Mouse (Mus musculus) common myeloid progenitor, adult 5-6 weeks (primary cell): ENCODE results near the gene Ttc24. TPM values are rescaled to one million over a fixed set of nuclear protein-coding genes. Genes with fewer than 3 reads are reported as not detected.

ENCODE experiments used
- ATAC-seq: replicated peaks from 2 replicates; pipeline ENCODE4 v1.8.0; 2016; ENCODE audit warnings: low read depth, mild to moderate bottlenecking, moderate TSS enrichment, inconsistent platforms; ENCODE audit not compliant: poor library complexity, severe bottlenecking
- total RNA-seq: library from RNA; stranded (forward); fragments of 200-1000, 187-1606 nt; gene quantifications from 2 replicates; pipeline ENCODE4 v1.2.3, GENCODE M21; 2017

Gene Ttc24
- total RNA-seq, 1 experiment from 2014 or later, result not detected

GRCm38 (mm10) chr3:88082224-88082618, 4.1 kb upstream of the Ttc24 start:
- no peak for ATAC-seq

- peak; percentile 98 for ATAC-seq
Measured at GRCm38 (mm10) chr3:88081345-88082223, 3.5 kb upstream of the Ttc24 start, which contains the start of gene Iqgap3. Gene Iqgap3 (plus strand): TSS chr3:88081971.

GRCm38 (mm10) chr3:88077441-88077840, 663 bp downstream of the Ttc24 start:
- ATAC-seq, result no peak

GRCm38 (mm10) chr3:88074766-88075165, 3.3 kb downstream of the Ttc24 start:
- ATAC-seq, result no peak

- no peak for ATAC-seq
Measured at GRCm38 (mm10) chr3:88074351-88074750, 3.8 kb downstream of the Ttc24 start.

GRCm38 (mm10) chr3:88073631-88074030, 4.5 kb downstream of the Ttc24 start:
- ATAC-seq, result no peak

GRCm38 (mm10) chr3:88071783-88072182, 6.3 kb downstream of the Ttc24 start:
- peak; percentile 91 for ATAC-seq

GRCm38 (mm10) chr3:88068386-88068785, 9.7 kb downstream of the Ttc24 start:
- no peak for ATAC-seq

- ATAC-seq, result peak; percentile 90
Measured at GRCm38 (mm10) chr3:88057902-88058696, 20.0 kb downstream of the Ttc24 start, which contains the start of gene Naxe. Gene Naxe (minus strand): TSS chr3:88058495.

- ATAC-seq, result no peak
Measured at GRCm38 (mm10) chr3:88057030-88057429, 21.1 kb downstream of the Ttc24 start.

GRCm38 (mm10) chr3:88049532-88049931, 28.6 kb downstream of the Ttc24 start:
- ATAC-seq, result no peak

GRCm38 (mm10) chr3:88042661-88043421, 35.3 kb downstream of the Ttc24 start, which contains the start of gene Gpatch4:
Gene Gpatch4 (plus strand): TSS chr3:88043108.
- peak; percentile 100 for ATAC-seq

- ATAC-seq, result no peak
Measured at GRCm38 (mm10) chr3:88035561-88036293, 42.4 kb downstream of the Ttc24 start.

GRCm38 (mm10) chr3:88033506-88033905, 44.6 kb downstream of the Ttc24 start:
- no peak for ATAC-seq

- peak; percentile 50 for ATAC-seq
Measured at GRCm38 (mm10) chr3:88030608-88031395, 47.3 kb downstream of the Ttc24 start.

GRCm38 (mm10) chr3:88027434-88028186, 50.5 kb downstream of the Ttc24 start, which contains the start of gene Hapln2:
Gene Hapln2 (minus strand): TSS chr3:88027583.
- no peak for ATAC-seq

- ATAC-seq, result no peak
Measured at GRCm38 (mm10) chr3:88026823-88027222, 51.3 kb downstream of the Ttc24 start.
